Mouse (Mus musculus) lung, embryonic 14.5 days (tissue): Measurements from ENCODE around the gene Gm37240. TPM values are rescaled to one million over a fixed set of nuclear protein-coding genes. Genes with fewer than 3 reads are reported as not detected.

Experiments
- ATAC-seq: fragments of 200-750 bp; cut with Nextera tagmentation; 2 replicates; pipeline ENCODE4 v1.8.0; 2017; ENCODE audit warnings: mild to moderate bottlenecking, moderate TSS enrichment, moderate library complexity; ENCODE audit not compliant: insufficient read depth
- DNase-seq: peaks from one replicate; pipeline ENCODE4 v3.0.0-alpha.2; 2015
- H3K27ac ChIP-seq: fragments of 300-500 bp; sonication (generic); 2 replicates; pipeline ENCODE4 v1.5.1; 2014; ENCODE audit warnings: low read depth, mild to moderate bottlenecking, moderate library complexity
- H3K27me3 ChIP-seq: fragments of 300-500 bp; sonication (generic); 2 replicates; pipeline ENCODE4 v1.6.1; 2014; ENCODE audit warnings: low read length, control low read depth; ENCODE audit not compliant: insufficient read depth
- H3K36me3 ChIP-seq: fragments of 300-500 bp; sonication (generic); 2 replicates; pipeline ENCODE4 v1.6.1; 2014; ENCODE audit warnings: control low read depth; ENCODE audit not compliant: insufficient read depth
- H3K4me1 ChIP-seq: fragments of 300-500 bp; sonication (generic); 2 replicates; pipeline ENCODE4 v1.6.1; 2014; ENCODE audit warnings: antibody characterized with exemption, control low read depth; ENCODE audit not compliant: insufficient read depth
- H3K4me2 ChIP-seq: fragments of 300-500 bp; sonication (generic); 2 replicates; pipeline ENCODE4 v1.6.1; 2014; ENCODE audit warnings: mild to moderate bottlenecking
- H3K4me3 ChIP-seq: fragments of 300-500 bp; sonication (generic); 2 replicates; pipeline ENCODE4 v1.5.1; 2014; ENCODE audit warnings: low read depth, low read length
- H3K9ac ChIP-seq: fragments of 300-500 bp; sonication (generic); 2 replicates; pipeline ENCODE4 v1.6.1; 2014
- H3K9me3 ChIP-seq: fragments of 300-500 bp; sonication (generic); 2 replicates; pipeline ENCODE4 v1.6.1; 2016; ENCODE audit warnings: low read depth, low read length, control low read depth
- CTCF ChIP-seq: IDR thresholded peaks from 2 replicates; pipeline ENCODE4 v1.5.1; 2016; ENCODE audit warnings: antibody characterized with exemption, low read depth
- WGBS: fragments of 180-500 bp; shearing (Covaris S2); extraction: QIAGEN DNeasy Blood & Tissue Kit; methylation state at CpG from one replicate; pipeline ENCODE4 v1.1.7; 2014; 5-methylcytosine and 5-hydroxymethylcytosine counted together
- polyA plus RNA-seq: library from polyadenylated mRNA; unstranded; fragments of >200 nt; fragmentation: Nextera tagmentation; extraction: Ambion mirVana; gene quantifications from 2 replicates; pipeline ENCODE4 v1.2.1, GENCODE M21; 2014

Gene Gm37240
- polyA plus RNA-seq, 1 experiment from 2014 or later = 4.5 TPM

DNA sequence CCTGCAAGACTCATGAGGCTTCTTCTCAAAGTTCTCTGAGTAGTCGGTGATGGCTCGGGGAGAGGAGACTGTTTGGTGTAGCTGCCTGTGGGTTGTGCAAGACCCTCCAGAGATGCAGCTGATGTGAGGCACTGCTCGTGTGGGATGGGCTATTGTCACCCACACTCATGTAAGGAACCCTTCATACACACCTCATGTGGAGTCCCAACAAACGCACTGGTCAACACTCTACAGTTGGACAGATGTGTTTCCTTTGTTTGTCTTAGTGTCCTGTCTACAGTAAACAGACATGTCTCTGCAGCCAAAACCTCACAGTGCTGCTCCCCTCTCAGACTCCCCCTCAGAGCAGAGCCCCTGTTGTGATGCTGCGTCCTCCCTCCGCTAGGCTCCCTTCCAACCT lies 217.5 kb downstream of the Gm37240 start:
- ATAC-seq (peak; percentile 70; the same call in 1 of the 2 replicates), DNase-seq (peak; percentile 20)
- Histone ChIP-seq H3K4me2 (no peak overlapping the region), H3K27ac (no peak overlapping the region), H3K9ac (no peak overlapping the region), H3K4me3 (no peak overlapping the region), H3K4me1 (no peaks in the 10 kb centered on the region), H3K36me3 (no peaks in the 10 kb centered on the region), H3K27me3 (no peaks in the 10 kb centered on the region), H3K9me3 (no peaks in the 10 kb centered on the region)
- TF ChIP-seq CTCF = no peak
- 67% methylated on average over 6 of the region's 6 CpGs for WGBS

GRCm38 (mm10) chr3:85667683-85668082 lies 219.6 kb downstream of the Gm37240 start:
- WGBS = 88% methylated on average over 6 of the region's 6 CpGs
- no peak overlapping the region for H3K4me3 ChIP-seq
- no peaks in the 10 kb centered on the region for H3K27me3 ChIP-seq
- H3K9me3 ChIP-seq = no peaks in the 10 kb centered on the region
- no peak for TF ChIP-seq CTCF
- no peak overlapping the region for H3K4me2 ChIP-seq
- H3K27ac ChIP-seq = no peak overlapping the region
- no peaks in the 10 kb centered on the region for H3K36me3 ChIP-seq
- H3K9ac ChIP-seq = no peak overlapping the region
- no peaks in the 10 kb centered on the region for H3K4me1 ChIP-seq
- no peak for ATAC-seq
- no peak for DNase-seq

DNA sequence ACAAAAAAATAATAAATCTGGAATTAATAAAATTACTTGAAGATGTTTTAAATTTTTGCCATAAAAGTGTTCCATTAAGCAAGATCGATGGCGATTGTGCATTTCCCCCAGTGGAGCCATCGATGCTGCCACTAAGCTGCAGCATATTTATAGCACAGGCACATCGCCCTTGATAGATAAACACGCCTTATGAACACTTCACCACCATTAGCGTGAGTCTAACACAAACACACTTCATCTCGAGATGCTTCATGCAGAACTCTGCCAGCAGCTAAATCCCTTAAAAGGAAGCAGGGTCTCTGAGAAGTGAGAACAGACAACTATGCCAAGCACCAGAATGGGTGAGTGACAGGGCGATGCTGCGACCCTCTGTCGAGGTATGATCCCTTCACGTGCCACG lies 220.6 kb downstream of the Gm37240 start:
- 58% methylated on average over 12 of the region's 12 CpGs for WGBS
- Histone ChIP-seq H3K9ac (no peak overlapping the region), H3K27ac (no peak overlapping the region)

DNA sequence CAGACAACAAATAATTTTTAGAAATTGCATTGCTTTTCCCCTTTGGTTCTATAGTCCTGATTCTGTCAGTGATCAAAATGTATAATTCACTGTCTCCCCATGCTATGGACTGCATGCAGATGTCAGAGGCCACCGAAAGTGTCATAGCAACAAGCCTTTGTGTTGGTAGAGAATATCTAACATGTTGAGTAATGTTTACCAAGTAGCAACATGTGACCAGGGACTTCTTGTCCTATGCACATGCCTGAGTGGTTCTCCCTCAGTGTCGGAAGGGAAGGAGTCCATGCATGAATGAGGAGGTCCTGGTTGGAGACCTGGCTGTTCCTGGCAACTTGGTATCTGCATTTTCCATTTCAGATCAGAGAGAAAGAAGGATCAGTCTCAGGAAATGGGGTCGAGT lies 221.2 kb downstream of the Gm37240 start:
- no peak for DNase-seq
- TF ChIP-seq CTCF = no peak
- H3K9me3 ChIP-seq = no peaks in the 10 kb centered on the region
- no peak overlapping the region for H3K4me2 ChIP-seq
- 67% methylated on average over 3 of the region's 3 CpGs for WGBS
- no peaks in the 10 kb centered on the region for H3K4me1 ChIP-seq
- H3K4me3 ChIP-seq = no peak overlapping the region
- H3K27ac ChIP-seq = no peak overlapping the region
- ATAC-seq = no peak
- no peaks in the 10 kb centered on the region for H3K36me3 ChIP-seq
- no peaks in the 10 kb centered on the region for H3K27me3 ChIP-seq
- no peak overlapping the region for H3K9ac ChIP-seq

More for the DNA sequence above, 220.6 kb downstream of the Gm37240 start:
- no peak for TF ChIP-seq CTCF
- H3K9me3 ChIP-seq = no peaks in the 10 kb centered on the region
- no peaks in the 10 kb centered on the region for H3K36me3 ChIP-seq
- no peak for DNase-seq
- no peaks in the 10 kb centered on the region for H3K4me1 ChIP-seq
- ATAC-seq = no peak
- no peaks in the 10 kb centered on the region for H3K27me3 ChIP-seq
- no peak overlapping the region for H3K4me3 ChIP-seq
- no peak overlapping the region for H3K4me2 ChIP-seq

DNA sequence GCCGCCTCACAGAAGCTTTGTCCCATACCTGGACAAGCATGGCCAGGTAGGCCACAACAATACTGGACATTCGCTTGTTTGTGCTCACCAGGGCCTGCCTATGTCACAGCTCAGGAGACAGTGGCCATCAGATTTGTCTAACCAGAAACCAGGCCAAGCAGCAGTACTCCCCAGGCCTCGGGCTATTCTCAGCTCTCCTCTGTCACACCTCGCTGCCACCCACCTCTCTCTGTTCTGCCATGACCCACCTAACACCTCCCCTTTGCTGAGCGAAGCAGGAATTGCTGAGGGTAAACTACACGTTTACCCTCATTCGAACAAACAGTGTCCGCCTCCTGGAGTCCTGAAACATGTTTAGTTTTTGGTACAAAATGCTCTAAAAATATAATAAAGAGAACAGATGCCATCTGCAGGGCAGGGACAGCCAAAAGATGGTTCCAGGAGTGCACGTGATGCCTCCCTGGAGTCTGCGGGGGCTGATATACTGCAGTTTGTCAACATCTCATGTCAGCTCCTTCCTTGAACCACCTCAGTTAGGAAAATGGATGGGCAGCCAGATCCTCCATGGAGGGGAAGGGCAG lies 222.6 kb downstream of the Gm37240 start:
- ATAC-seq = no peak

GRCm38 (mm10) chr3:85663826-85664225 lies 223.5 kb downstream of the Gm37240 start:
- DNase-seq = no peak
- WGBS = 73% methylated on average over 5 of the region's 5 CpGs
- no peak for ATAC-seq

More for the DNA sequence above, 222.6 kb downstream of the Gm37240 start:
- no peak for DNase-seq
- no peak overlapping the region for H3K27ac ChIP-seq
- 77% methylated on average over 10 of the region's 10 CpGs for WGBS
- no peaks in the 10 kb centered on the region for H3K4me1 ChIP-seq
- no peaks in the 10 kb centered on the region for H3K36me3 ChIP-seq
- no peak overlapping the region for H3K4me2 ChIP-seq
- no peak overlapping the region for H3K4me3 ChIP-seq
- no peaks in the 10 kb centered on the region for H3K9me3 ChIP-seq
- TF ChIP-seq CTCF = no peak
- H3K9ac ChIP-seq = no peak overlapping the region
- no peaks in the 10 kb centered on the region for H3K27me3 ChIP-seq

DNA sequence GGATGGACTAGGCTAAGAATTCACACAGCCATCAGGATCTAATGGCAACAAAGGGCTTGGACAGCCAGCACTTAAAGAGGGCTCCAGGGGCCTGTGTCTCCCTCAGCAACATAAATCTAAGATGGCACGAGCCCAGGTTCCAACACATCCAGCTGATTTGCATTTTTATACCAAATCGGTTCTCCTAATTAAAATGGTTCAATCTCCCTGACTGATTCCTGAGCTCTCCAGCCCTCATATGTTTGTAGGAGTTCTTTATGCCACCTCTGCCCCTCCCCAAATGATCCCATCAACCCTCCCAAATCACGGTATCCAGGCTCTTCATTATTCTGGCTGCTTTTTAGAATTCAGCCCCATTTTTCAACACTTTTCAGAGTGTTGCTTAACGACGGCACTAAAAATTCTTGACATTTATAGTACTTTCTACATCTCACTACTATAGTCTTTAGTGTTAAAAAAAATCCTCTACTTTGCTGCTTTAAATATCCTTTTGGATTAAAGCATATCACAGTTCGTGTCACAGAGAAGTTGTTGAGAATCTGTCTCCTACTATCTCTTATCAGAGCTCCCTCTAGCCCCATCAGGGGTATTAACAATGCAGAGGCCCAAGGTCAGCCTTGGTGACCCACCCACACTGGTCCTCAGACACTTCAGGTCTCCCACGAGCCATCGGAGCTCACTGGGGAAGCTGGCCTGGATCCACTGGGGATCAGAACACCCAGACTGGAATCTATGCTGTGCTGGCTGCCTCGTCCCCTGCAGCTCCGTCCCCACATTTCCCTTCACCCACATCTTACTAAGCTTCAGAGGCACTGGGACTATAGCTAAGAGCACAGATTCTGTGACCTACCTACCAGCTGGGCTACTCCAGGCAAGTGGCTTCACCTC lies 225.1 kb downstream of the Gm37240 start:
- DNase-seq = no peak
- TF ChIP-seq CTCF = no peak

More at GRCm38 (mm10) chr3:85663826-85664225, 223.5 kb downstream of the Gm37240 start:
- TF ChIP-seq CTCF = no peak
- Histone ChIP-seq H3K4me1 (no peaks in the 10 kb centered on the region), H3K4me3 (no peak overlapping the region), H3K27me3 (no peaks in the 10 kb centered on the region), H3K36me3 (no peaks in the 10 kb centered on the region), H3K9ac (no peak overlapping the region), H3K4me2 (no peak overlapping the region), H3K27ac (no peak overlapping the region), H3K9me3 (no peaks in the 10 kb centered on the region)

More for the DNA sequence above, 225.1 kb downstream of the Gm37240 start:
- Histone ChIP-seq H3K27ac (no peak overlapping the region), H3K4me2 (no peak overlapping the region), H3K36me3 (no peaks in the 10 kb centered on the region), H3K9me3 (no peaks in the 10 kb centered on the region), H3K9ac (no peak overlapping the region), H3K4me3 (no peak overlapping the region), H3K4me1 (no peaks in the 10 kb centered on the region), H3K27me3 (no peaks in the 10 kb centered on the region)
- ATAC-seq = no peak
- WGBS = 65% methylated on average over 10 of the region's 10 CpGs
